Mouse (Mus musculus): ENCODE measurements around the gene Slpi.

- TF ChIP-seq GATA1 (IDR thresholded peaks at IDR 0.05; ENCODE audit: borderline replicate concordance, low read length): no peak
- no peak for TF ChIP-seq FLI1 (IDR thresholded peaks at IDR 0.05; ENCODE audit: low read length)
Measured at GRCm38 (mm10) chr2:164425401-164425800, 36.5 kb upstream of the Slpi start.

All from megakaryocyte, embryonic 14.5 days (primary cell).